18 mouse cellular contexts compared by ENCODE assay signal in the genomic region with DNA sequence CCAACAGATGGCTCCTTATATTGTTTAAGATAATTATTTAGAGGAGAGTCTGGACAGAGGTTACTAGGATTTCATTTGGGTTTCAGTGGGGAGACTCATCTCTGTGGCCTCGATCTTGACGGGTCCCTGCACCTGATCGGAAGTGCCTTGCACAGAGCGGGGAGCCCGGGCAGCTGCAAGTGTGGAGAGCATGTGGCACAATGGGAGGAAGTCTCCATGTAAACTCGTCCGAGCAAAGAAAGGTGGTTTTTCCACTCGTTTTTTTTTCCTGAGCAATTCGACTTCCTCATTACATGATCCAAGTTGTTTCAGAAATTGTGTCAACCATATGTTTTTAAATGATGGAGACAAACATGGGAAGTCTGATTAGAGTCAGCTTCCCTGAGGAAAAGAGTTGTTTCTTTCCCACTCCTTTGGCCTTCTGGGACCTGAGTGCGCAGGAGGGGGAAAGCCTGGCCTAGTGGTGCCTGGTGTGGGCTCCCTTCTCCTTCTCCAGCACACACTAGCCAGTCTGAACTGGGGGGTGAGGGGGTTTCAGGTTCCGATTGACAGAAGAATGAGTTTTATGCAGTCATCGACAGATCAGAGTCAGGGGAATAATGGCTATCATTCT.
A peak's percentile ranks its signal among the peaks of the same experiment; 100 is the strongest.
DNase-seq lines count a peak whose midpoint lies in the region; ATAC-seq and TF ChIP-seq lines count a peak whose summit lies in the region.
"Had no signal": no experiment of that assay in that cellular context is flagged by ENCODE, and none has a peak within 500 bp of the region (broad histone marks: within the 10 kb centered on the region; RNA-seq: fewer than 3 reads in every experiment).

No protein-coding gene starts in this region.

- H3K4me2 ChIP-seq in heart, embryonic 16.5 days (ENCODE audit: low read depth, low read length): no peak overlapping the region
- H3K4me2 ChIP-seq in kidney, embryonic 14.5 days (replicated peaks; ENCODE audit: low read depth, low read length): no peak overlapping the region
- H3K4me2 ChIP-seq in lung, embryonic 14.5 days: no peak overlapping the region
- H3K4me2 ChIP-seq: forebrain, embryonic 12.5 days; limb, embryonic 13.5 days; liver, embryonic 13.5 days; midbrain, embryonic 12.5 days had no signal

- H3K4me1 ChIP-seq in heart, embryonic 16.5 days (ENCODE audit: control insufficient read depth, insufficient read depth, low read length): no peaks in the 10 kb centered on the region
- no peaks in the 10 kb centered on the region for H3K4me1 ChIP-seq in kidney, embryonic 14.5 days (ENCODE audit: control insufficient read depth, insufficient read depth, low read length)
- H3K4me1 ChIP-seq in lung, embryonic 14.5 days (ENCODE audit: insufficient read depth): 0 out of 2 replicates have a peak, but pooled peaks cover 4% of the 10 kb centered on the region
- H3K4me1 ChIP-seq: limb, embryonic 13.5 days; liver, embryonic 13.5 days had no signal

- no peak for DNase-seq in heart, postnatal 4 days
- DNase-seq in kidney, postnatal 10 days: peak; percentile 33
- peak; percentile 62 for DNase-seq in lung, embryonic 14.5 days
- peak; percentile 39 for DNase-seq in lung, postnatal 14 days
- no peak for DNase-seq in spleen, postnatal 10 days (ENCODE audit: low spot score in 2 of 2)
- DNase-seq in cerebellum, postnatal 36 days: no peak
- DNase-seq: adrenal gland, postnatal 36 days; B cell, adult 2 months; cerebellum, adult 2 months; gastrocnemius, postnatal 14 days; liver, embryonic 13.5 days; retina, postnatal 1 day; thymus, postnatal 14 days had no signal

- no peak overlapping the region for H3K9ac ChIP-seq in heart, embryonic 16.5 days (ENCODE audit: low read length)
- H3K9ac ChIP-seq in kidney, embryonic 14.5 days (ENCODE audit: low read depth, low read length): no peak overlapping the region
- no peak overlapping the region for H3K9ac ChIP-seq in lung, embryonic 14.5 days
- H3K9ac ChIP-seq: forebrain, embryonic 12.5 days; limb, embryonic 13.5 days; liver, embryonic 13.5 days; midbrain, embryonic 12.5 days had no signal

- 62% methylated on average over 12 of the region's 12 CpGs for WGBS in heart, embryonic 16.5 days
- WGBS in kidney, embryonic 14.5 days: 70% methylated on average over 12 of the region's 12 CpGs
- WGBS in lung, embryonic 14.5 days: 72% methylated on average over 12 of the region's 12 CpGs

- ATAC-seq in heart, embryonic 16.5 days (replicated peaks; ENCODE audit: extremely low read depth, insufficient read depth, low FRiP score): no peak
- no peak for ATAC-seq in kidney, embryonic 14.5 days (ENCODE audit: low FRiP score, low TSS enrichment)
- ATAC-seq in lung, embryonic 14.5 days (ENCODE audit: insufficient read depth): peak; percentile 77

- peak overlapping the region; percentile 14; the same call in 1 of the 2 replicates for H3K27ac ChIP-seq in heart, embryonic 16.5 days (ENCODE audit: low read length)
- no peak overlapping the region for H3K27ac ChIP-seq in kidney, embryonic 14.5 days (ENCODE audit: low read depth, low read length)
- H3K27ac ChIP-seq in lung, embryonic 14.5 days (ENCODE audit: low read depth): peak overlapping the region; percentile 46; the same call in 1 of the 2 replicates
- H3K27ac ChIP-seq: forebrain, embryonic 12.5 days; limb, embryonic 13.5 days; liver, embryonic 13.5 days; midbrain, embryonic 12.5 days had no signal

- H3K27me3 ChIP-seq in heart, embryonic 16.5 days (ENCODE audit: control insufficient read depth, insufficient read depth, low read length): no peaks in the 10 kb centered on the region
- H3K27me3 ChIP-seq in kidney, embryonic 14.5 days (ENCODE audit: control insufficient read depth, insufficient read depth, low read length): no peaks in the 10 kb centered on the region
- no peaks in the 10 kb centered on the region for H3K27me3 ChIP-seq in lung, embryonic 14.5 days (ENCODE audit: insufficient read depth, low read length)
- H3K27me3 ChIP-seq: forebrain, embryonic 12.5 days; limb, embryonic 13.5 days; liver, embryonic 13.5 days; midbrain, embryonic 12.5 days had no signal

- no peak overlapping the region for H3K4me3 ChIP-seq in heart, embryonic 16.5 days (ENCODE audit: low read length)
- H3K4me3 ChIP-seq in kidney, embryonic 14.5 days (ENCODE audit: low read length): no peak overlapping the region
- no peak overlapping the region for H3K4me3 ChIP-seq in lung, embryonic 14.5 days (ENCODE audit: low read depth, low read length)
- H3K4me3 ChIP-seq: forebrain, embryonic 12.5 days; limb, embryonic 13.5 days; liver, embryonic 13.5 days; midbrain, embryonic 12.5 days had no signal

- H3K36me3 ChIP-seq in heart, embryonic 16.5 days (ENCODE audit: control insufficient read depth, insufficient read depth): no peaks in the 10 kb centered on the region
- peaks cover 6% of the 10 kb centered on the region; the same call in 1 of the 2 replicates for H3K36me3 ChIP-seq in kidney, embryonic 14.5 days (ENCODE audit: control insufficient read depth, insufficient read depth, low read length)
- H3K36me3 ChIP-seq in lung, embryonic 14.5 days (ENCODE audit: insufficient read depth): peaks cover 8% of the 10 kb centered on the region; the same call in 1 of the 2 replicates
- H3K36me3 ChIP-seq: forebrain, embryonic 12.5 days; liver, embryonic 13.5 days; midbrain, embryonic 12.5 days had no signal

- no peaks in the 10 kb centered on the region for H3K9me3 ChIP-seq in heart, embryonic 16.5 days (replicated peaks; ENCODE audit: control insufficient read depth, low read length)
- H3K9me3 ChIP-seq in kidney, embryonic 14.5 days (ENCODE audit: control insufficient read depth, low read length): no peaks in the 10 kb centered on the region
- H3K9me3 ChIP-seq in lung, embryonic 14.5 days (ENCODE audit: low read depth, low read length): no peaks in the 10 kb centered on the region
- H3K9me3 ChIP-seq: forebrain, embryonic 12.5 days; limb, embryonic 13.5 days; liver, embryonic 13.5 days; midbrain, embryonic 12.5 days had no signal

- TF ChIP-seq CTCF in lung, embryonic 14.5 days (IDR thresholded peaks at IDR 0.05; ENCODE audit: low read depth): no peak

Comparison
In these comparisons a context has a peak if more than half of its experiments do, and no peak if none do; other contexts are left out.
1. DNase-seq: peak in kidney, postnatal 10 days (single experiment), lung, embryonic 14.5 days (single experiment) and lung, postnatal 14 days (single experiment); none in heart, postnatal 4 days (single experiment), spleen, postnatal 10 days (0 of 2) and cerebellum, postnatal 36 days (0 of 2).